Mouse (Mus musculus): Measurements from ENCODE around the gene AI854703. TPM values are rescaled to one million over a fixed set of nuclear protein-coding genes. Genes with fewer than 3 reads are reported as not detected.

Gene AI854703
- 0.30 and 0.50 TPM in 2 replicates for polyA plus RNA-seq (2016; fragmentation: Nextera tagmentation; extraction: Ambion mirVana)

DNA sequence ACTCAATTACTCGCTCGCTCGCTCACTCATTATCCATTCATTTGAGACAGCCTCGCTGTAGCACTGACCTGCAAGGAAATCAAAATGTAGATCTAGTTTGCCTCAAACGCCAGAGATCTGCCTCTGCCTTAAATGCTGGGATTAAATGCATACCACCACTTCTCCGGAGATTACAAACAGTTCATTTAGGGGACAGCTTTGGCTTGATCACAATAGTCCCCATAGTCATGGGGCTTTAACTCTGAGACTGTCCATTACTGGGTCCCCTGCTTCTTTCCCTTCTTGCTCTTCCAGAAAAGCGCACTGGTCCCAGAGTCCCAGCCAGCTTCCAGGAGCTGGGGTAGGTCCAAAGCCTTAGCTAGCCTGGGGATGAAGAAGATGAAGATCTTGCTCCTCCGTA, at the start of gene AI854703:
Gene AI854703, plus strand, starts transcription at position 301 of the 400 bp plus-strand sequence.
- no peaks in the 10 kb centered on the region for H3K9me3 ChIP-seq (replicated peaks)
- H3K27ac ChIP-seq: no peak within 1 kb of the TSS
- no peaks in the 10 kb centered on the region for H3K36me3 ChIP-seq
- H3K27me3 ChIP-seq (replicated peaks): peaks cover 61% of the 10 kb centered on the region
- H3K4me3 ChIP-seq: peak within 1 kb of the TSS; percentile 39
- peaks cover 9% of the 10 kb centered on the region for H3K4me1 ChIP-seq
- H3K9ac ChIP-seq: peak within 1 kb of the TSS; percentile 44; the same call in 1 of the 2 replicates
- WGBS (ENCODE audit: insufficient replicate concordance): 45% methylated on average over 8 of the region's 8 CpGs
- H3K4me2 ChIP-seq: peak within 1 kb of the TSS; percentile 64
- no peak for ATAC-seq

DNA sequence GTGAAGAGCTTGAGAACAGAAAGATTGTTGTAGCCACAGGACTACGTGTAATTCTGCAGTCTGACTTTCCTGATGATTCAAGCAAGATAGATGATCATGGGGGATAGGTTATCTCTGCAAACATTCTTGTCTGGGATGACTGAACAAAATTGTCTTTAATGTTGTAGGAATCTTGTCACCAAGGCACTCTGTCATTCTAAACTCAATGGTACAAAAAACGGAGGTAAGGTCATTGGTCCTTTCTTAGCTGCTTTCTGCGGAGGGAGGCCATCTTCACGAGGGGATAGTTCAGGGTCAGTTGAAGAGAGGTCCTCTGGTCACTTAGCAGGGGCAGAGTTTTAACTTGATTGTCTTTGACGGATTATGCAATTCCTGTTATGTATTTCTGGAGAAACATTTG, 47.8 kb upstream of the AI854703 start:
- Histone ChIP-seq H3K4me3 (no peak overlapping the region), H3K9ac (no peak overlapping the region), H3K4me2 (no peak overlapping the region), H3K9me3 (replicated peaks) (no peaks in the 10 kb centered on the region), H3K36me3 (no peaks in the 10 kb centered on the region), H3K27ac (no peak overlapping the region), H3K4me1 (0 out of 2 replicates have a peak, but pooled peaks cover 3% of the 10 kb centered on the region), H3K27me3 (replicated peaks) (no peaks in the 10 kb centered on the region)
- no peak for ATAC-seq
- 30% methylated on average over 5 of the region's 5 CpGs for WGBS (ENCODE audit: insufficient replicate concordance)

DNA sequence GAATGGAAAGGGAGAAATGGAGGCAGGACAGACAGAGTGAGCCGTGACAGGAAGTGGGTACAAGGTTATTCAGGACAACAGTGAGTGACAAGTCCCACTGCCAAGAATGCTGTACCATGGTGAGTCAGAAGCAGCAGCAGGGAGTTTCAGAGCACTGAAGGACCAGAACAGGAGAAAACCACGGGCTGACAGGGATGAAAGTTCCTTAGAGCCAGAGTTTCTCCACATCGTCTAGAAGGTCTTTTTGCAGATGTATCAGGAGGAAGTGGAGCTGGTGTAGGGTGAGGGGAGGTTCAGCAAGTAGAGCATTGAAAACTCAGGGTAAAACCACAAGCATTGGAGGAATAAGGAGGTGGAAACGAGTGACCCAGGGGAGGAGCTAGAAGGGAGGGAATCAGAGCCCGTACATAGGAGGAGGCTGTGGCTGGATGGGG, 47.3 kb upstream of the AI854703 start:
- Histone ChIP-seq H3K4me1 (0 out of 2 replicates have a peak, but pooled peaks cover 3% of the 10 kb centered on the region), H3K36me3 (no peaks in the 10 kb centered on the region), H3K9me3 (replicated peaks) (no peaks in the 10 kb centered on the region), H3K9ac (no peak overlapping the region), H3K27ac (no peak overlapping the region), H3K4me2 (no peak overlapping the region), H3K27me3 (replicated peaks) (no peaks in the 10 kb centered on the region), H3K4me3 (no peak overlapping the region)
- 8% methylated on average over 5 of the region's 5 CpGs for WGBS (ENCODE audit: insufficient replicate concordance)
- no peak for ATAC-seq

DNA sequence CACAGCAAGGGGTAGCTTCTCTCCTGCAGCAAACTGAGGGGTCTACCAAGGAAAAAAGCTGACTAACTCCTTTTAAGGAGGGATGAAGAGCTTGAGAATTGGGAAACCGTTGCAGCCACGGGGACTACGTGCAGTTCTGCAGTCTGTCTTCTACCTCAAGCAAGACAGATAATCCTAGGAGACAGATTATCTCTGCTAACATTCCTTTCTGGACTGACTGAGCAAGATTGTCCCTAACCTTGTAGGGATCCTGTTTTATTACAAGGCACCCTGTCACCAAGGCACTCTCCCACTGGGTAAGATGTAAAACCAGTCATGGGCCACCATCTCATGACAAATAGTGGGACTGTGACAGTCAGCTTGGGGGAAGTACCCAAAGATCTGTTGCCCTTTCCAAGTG, 45.3 kb upstream of the AI854703 start:
- H3K27ac ChIP-seq: no peak overlapping the region
- no peaks in the 10 kb centered on the region for H3K36me3 ChIP-seq
- WGBS (ENCODE audit: insufficient replicate concordance): 38% methylated on average over 3 of the region's 3 CpGs
- H3K9ac ChIP-seq: no peak overlapping the region
- H3K4me1 ChIP-seq: 0 out of 2 replicates have a peak, but pooled peaks cover 3% of the 10 kb centered on the region
- ATAC-seq: no peak
- no peaks in the 10 kb centered on the region for H3K9me3 ChIP-seq (replicated peaks)
- no peak overlapping the region for H3K4me3 ChIP-seq
- H3K27me3 ChIP-seq (replicated peaks): no peaks in the 10 kb centered on the region
- H3K4me2 ChIP-seq: no peak overlapping the region

DNA sequence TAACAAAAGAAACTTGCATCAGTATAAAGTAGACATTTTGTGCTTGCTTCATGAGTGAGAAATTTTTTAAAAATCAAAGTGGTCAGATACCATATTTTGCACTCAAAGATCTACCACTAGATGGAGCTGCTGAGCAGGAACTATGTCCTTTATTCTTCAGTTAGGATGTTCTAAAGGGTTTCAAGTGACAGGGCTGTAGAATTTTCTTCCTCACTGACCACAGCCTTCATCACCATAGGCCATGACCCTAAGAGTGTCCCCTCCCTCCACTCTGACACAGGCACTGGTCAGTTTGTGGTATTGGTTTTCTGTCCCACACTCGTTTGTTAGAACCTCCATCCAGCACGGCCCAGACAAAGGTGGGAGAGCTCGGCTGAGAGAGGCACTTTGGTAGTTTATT, 44.5 kb upstream of the AI854703 start:
- 0 out of 2 replicates have a peak, but pooled peaks cover 3% of the 10 kb centered on the region for H3K4me1 ChIP-seq
- H3K9ac ChIP-seq: no peak overlapping the region
- H3K27me3 ChIP-seq (replicated peaks): no peaks in the 10 kb centered on the region
- no peak overlapping the region for H3K27ac ChIP-seq
- H3K36me3 ChIP-seq: no peaks in the 10 kb centered on the region
- H3K9me3 ChIP-seq (replicated peaks): no peaks in the 10 kb centered on the region
- WGBS (ENCODE audit: insufficient replicate concordance): 69% methylated on average over 3 of the region's 3 CpGs
- ATAC-seq: no peak
- no peak overlapping the region for H3K4me2 ChIP-seq
- H3K4me3 ChIP-seq: no peak overlapping the region

DNA sequence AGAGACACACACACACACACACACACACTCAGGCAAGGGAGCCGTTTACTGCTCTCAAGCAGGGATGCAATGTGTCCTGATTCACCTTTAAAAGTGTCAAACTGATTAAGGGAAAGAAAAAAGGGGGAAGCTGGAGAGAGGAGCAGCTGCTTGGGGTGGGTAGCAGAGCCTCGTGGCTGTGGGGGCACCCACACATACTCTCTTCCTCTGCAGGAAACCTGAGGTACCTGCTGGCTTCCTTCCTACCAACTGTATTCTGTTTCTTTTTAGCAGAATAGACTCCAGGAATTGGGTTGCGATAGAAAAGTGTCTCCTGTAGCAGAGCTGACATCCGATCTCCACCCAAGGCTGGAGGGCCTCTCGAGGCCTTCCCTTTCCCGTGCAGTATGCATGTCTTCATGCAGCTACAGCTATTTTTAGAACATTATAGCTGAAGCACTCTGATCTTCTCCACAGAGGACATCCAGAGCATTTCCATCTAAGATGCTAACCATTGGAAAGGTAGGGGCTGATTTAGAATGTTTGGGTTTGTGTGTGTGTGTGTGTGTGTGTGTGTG, 37.3 kb upstream of the AI854703 start, which contains the start of gene Gm45021:
Gene Gm45021, plus strand, starts transcription at position 417 of the 557 bp plus-strand sequence.
- Histone ChIP-seq H3K27ac (no peak within 1 kb of the TSS), H3K9ac (no peak within 1 kb of the TSS), H3K4me2 (no peak within 1 kb of the TSS), H3K9me3 (replicated peaks) (no peaks in the 10 kb centered on the region), H3K36me3 (no peaks in the 10 kb centered on the region), H3K4me1 (peaks cover 11% of the 10 kb centered on the region), H3K27me3 (replicated peaks) (no peaks in the 10 kb centered on the region), H3K4me3 (no peak within 1 kb of the TSS)
- whole genome bisulfite sequencing (ENCODE audit: insufficient replicate concordance): 20% methylated on average over 6 of the region's 6 CpGs
- ATAC-seq: no peak

DNA sequence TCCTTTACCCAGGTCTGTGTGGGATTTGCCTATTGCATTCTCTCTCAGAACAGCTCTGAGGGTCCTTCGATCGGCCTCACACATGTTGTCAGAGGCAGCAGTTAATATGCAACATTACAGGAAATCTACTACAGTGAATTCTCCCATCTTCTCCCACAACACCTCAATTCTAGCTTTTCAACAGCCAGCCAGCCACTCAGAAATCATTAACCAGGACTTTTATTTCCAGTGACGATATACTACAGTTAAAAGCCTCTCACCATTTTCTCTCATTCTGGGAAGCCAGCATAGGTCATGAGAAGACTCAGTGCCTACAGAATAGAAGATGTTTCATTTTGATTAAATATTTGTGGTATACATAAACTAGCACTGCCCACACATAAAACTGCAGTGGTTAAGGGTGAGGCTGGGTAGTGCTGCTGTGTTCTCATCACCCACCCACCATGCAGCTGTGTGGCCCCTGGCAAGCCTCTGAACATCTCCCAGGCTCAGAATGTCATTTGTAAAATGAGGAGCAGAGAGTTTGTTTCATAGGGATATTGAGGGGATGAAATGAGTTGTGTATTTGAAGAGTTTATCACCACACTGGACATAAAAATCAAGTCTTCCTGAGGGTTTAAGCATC, 35.2 kb upstream of the AI854703 start:
- no peak overlapping the region for H3K4me3 ChIP-seq
- no peak overlapping the region for H3K9ac ChIP-seq
- no peak overlapping the region for H3K27ac ChIP-seq
- H3K9me3 ChIP-seq (replicated peaks): no peaks in the 10 kb centered on the region; the same call in 1 of the 2 replicates
- 78% methylated on average over 3 of the region's 3 CpGs for WGBS (ENCODE audit: insufficient replicate concordance)
- H3K4me1 ChIP-seq: peaks cover 25% of the 10 kb centered on the region
- peaks cover 8% of the 10 kb centered on the region for H3K36me3 ChIP-seq
- no peaks in the 10 kb centered on the region for H3K27me3 ChIP-seq (replicated peaks)
- ATAC-seq: no peak
- no peak overlapping the region for H3K4me2 ChIP-seq

DNA sequence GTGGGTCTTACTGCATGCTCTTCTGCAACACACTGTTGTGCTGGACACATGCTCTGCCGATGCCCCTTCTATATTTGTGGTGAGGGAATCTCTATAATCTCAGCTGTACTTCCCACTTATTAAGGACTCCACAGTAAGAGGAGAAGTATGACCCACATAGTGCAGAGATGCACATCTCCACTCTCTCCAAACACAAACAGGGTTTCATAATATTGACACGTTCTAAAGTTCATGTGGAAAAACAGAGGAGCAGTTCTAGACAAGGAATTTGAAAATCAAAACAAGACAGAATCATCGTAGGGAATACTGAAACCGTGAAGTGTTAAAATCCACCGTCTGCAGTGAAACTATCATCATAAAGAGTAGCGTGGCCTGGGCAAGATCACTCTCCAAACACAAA, 34.7 kb upstream of the AI854703 start:
- no peak overlapping the region for H3K4me3 ChIP-seq
- peaks cover 2% of the 10 kb centered on the region; the same call in 1 of the 2 replicates for H3K9me3 ChIP-seq (replicated peaks)
- 73% methylated on average over 6 of the region's 6 CpGs for WGBS (ENCODE audit: insufficient replicate concordance)
- ATAC-seq: no peak
- H3K27ac ChIP-seq: no peak overlapping the region
- peaks cover 14% of the 10 kb centered on the region for H3K36me3 ChIP-seq
- peaks cover 25% of the 10 kb centered on the region for H3K4me1 ChIP-seq
- H3K9ac ChIP-seq: no peak overlapping the region
- no peaks in the 10 kb centered on the region for H3K27me3 ChIP-seq (replicated peaks)
- no peak overlapping the region for H3K4me2 ChIP-seq

DNA sequence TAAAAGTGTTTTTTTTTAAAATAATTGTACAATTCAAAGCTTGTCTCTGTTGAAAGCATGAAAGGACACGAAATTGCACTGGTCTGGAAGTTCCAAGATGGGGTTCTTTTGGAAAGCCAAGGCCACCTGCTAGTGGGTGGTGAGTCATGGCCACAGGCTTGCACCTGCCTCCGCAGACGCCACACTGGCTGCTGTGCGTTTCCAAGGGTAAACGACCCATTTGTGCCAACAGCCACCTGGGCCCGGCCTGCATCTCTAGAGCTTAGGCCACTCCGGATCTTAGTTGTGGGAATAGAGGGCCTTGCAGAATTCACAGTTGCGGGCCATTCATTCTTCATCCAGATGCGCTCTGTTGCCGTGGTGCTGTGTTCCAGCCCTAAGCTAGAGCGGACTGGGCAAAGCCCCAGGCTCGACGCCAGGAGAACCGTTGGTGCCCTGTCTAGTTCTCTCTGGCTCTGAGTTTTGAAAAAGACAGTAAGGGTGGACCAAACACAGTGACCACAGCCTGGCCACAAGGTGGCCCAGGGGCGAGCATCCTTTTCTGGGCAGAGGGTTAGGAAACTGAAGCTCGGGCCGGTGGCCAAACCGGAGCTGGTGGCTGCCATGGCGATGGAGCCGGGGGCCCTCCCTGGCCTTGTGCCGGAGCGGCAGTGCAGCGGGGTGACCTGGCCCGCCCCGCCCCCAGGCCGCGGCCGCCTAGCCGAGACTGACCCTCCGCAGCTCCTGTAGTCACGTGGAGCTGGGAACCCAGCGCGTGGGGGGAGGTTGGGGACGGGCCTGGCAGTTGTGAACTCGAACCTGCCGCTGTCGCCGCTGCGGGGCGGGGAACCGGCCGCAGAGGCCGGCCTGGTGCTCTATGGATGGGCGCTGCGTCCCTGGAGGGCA, 33.2 kb upstream of the AI854703 start, which contains the start of the genes Repin1 and Gm44965:
Gene Repin1, plus strand, starts transcription at position 726 of the 885 bp plus-strand sequence.
Gene Gm44965, plus strand, starts transcription at position 784 of the 885 bp plus-strand sequence.
- Histone ChIP-seq H3K4me2 (peak within 1 kb of the TSS; percentile 85), H3K9me3 (replicated peaks) (peaks cover 7% of the 10 kb centered on the region; the same call in 1 of the 2 replicates), H3K36me3 (peaks cover 29% of the 10 kb centered on the region), H3K27ac (peak within 1 kb of the TSS; percentile 67), H3K27me3 (replicated peaks) (no peaks in the 10 kb centered on the region), H3K9ac (peak within 1 kb of the TSS; percentile 77), H3K4me1 (peaks cover 25% of the 10 kb centered on the region), H3K4me3 (peak within 1 kb of the TSS; percentile 68)
- 10% methylated on average over 45 of the region's 45 CpGs for WGBS (ENCODE audit: insufficient replicate concordance)
- ATAC-seq: peak; percentile 77

DNA sequence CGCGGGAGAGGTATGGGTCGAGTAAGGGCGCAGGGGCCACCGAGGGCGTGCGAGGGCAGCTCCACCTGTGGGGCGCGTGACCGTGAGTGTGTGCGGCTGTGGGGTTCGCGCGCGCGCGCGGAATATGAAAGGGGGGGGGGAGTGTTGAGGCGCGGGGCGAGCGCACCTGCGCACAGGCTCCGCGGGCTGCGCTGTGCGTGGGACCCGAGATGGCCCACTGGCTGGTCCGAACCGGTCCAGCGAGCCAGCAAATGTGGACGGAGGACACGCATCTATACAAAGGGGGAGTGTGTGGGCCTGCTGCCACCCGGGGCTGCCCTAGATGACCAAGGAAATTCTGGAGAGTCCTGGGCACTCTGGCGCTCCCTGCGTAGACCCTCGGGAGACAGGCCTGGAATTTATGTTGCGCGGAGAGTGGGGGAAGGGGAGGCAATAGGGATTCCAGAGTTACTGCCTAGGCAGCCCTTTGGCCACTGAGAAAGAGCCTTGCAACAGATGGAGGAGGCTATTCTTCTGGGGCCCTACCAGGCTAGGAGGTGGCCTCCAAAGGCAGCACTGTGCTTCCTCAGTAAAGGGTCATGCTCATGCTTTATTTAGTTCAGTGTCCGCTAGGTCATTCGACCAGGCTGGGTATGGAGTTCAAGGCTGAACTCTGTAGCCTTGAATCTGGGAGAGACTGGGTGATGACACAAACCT, 32.4 kb upstream of the AI854703 start:
- WGBS (ENCODE audit: insufficient replicate concordance): 6% methylated on average over 40 of the region's 41 CpGs
- H3K4me3 ChIP-seq: peak overlapping the region; percentile 68
- no peaks in the 10 kb centered on the region for H3K27me3 ChIP-seq (replicated peaks)
- H3K4me2 ChIP-seq: peak overlapping the region; percentile 85
- H3K27ac ChIP-seq: peak overlapping the region; percentile 65
- peaks cover 7% of the 10 kb centered on the region; the same call in 1 of the 2 replicates for H3K9me3 ChIP-seq (replicated peaks)
- peak; percentile 13 for ATAC-seq
- H3K9ac ChIP-seq: peak overlapping the region; percentile 77
- H3K36me3 ChIP-seq: peaks cover 37% of the 10 kb centered on the region
- H3K4me1 ChIP-seq: peaks cover 25% of the 10 kb centered on the region

DNA sequence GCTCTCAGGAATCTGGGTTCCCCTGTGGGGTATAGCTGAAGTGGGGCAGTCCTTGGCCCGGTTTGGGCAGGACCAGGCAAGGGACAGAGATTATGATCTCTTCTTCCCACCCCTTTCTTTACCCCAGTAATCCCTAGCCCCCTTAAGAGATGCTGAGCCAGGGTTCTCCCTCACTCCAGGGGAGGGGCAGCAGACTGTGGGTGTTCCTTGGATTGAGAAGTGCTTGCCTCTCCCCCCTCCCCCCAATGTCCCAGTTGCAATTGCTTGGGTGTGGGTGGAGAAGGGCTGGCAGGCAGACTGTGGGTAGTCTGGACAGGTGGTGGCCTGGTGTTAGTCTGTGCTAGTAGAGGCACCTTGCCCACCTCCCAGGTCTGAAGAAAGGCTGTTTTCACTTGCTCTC, 31.3 kb upstream of the AI854703 start:
- Histone ChIP-seq H3K9ac (no peak overlapping the region), H3K4me2 (peak overlapping the region; percentile 85), H3K4me1 (peaks cover 25% of the 10 kb centered on the region), H3K4me3 (peak overlapping the region; percentile 68; the same call in 1 of the 2 replicates), H3K36me3 (peaks cover 46% of the 10 kb centered on the region), H3K27ac (no peak overlapping the region), H3K9me3 (replicated peaks) (peaks cover 7% of the 10 kb centered on the region; the same call in 1 of the 2 replicates), H3K27me3 (replicated peaks) (no peaks in the 10 kb centered on the region)
- WGBS (ENCODE audit: insufficient replicate concordance): 46% methylated on average over 1 of the region's 1 CpGs
- no peak for ATAC-seq
